Mouse (Mus musculus) limb, embryonic 14.5 days (tissue): ENCODE data around the gene D2hgdh. TPM values are rescaled to one million over a fixed set of nuclear protein-coding genes. Genes with fewer than 3 reads are reported as not detected.
"Not testable (repeated sequence)": the region's sequence is repeated elsewhere in the genome, so short reads cannot be mapped to it uniquely, and the experiment has no call there.

Source experiments
- ATAC-seq: fragments of 200-750 bp; cut with Nextera tagmentation; 2 replicates; pipeline ENCODE4 v1.8.0; 2017; ENCODE audit warnings: low read depth, moderate number of reproducible peaks, moderate TSS enrichment; ENCODE audit not compliant: low FRiP score
- DNase-seq: peaks from one replicate; pipeline ENCODE4 v3.0.0-alpha.2; 2015; ENCODE audit warnings: low spot score
- H3K27ac ChIP-seq: fragments of 300-500 bp; sonication (generic); replicated peaks from 2 replicates; pipeline ENCODE4 v1.5.1; 2014; ENCODE audit warnings: low read depth, mild to moderate bottlenecking, low read length, moderate library complexity, mixed read lengths
- H3K27me3 ChIP-seq: fragments of 300-500 bp; sonication (generic); 2 replicates; pipeline ENCODE4 v1.6.1; 2014; ENCODE audit warnings: low read length, mixed read lengths; ENCODE audit not compliant: control insufficient read depth, insufficient read depth
- H3K36me3 ChIP-seq: fragments of 300-500 bp; sonication (generic); 2 replicates; pipeline ENCODE4 v1.6.1; 2014; ENCODE audit warnings: mild to moderate bottlenecking, low read length, moderate library complexity, mixed read lengths; ENCODE audit not compliant: control insufficient read depth, insufficient read depth
- H3K4me1 ChIP-seq: fragments of 300-500 bp; sonication (generic); 2 replicates; pipeline ENCODE4 v1.6.1; 2014; ENCODE audit warnings: antibody characterized with exemption, low read length, mixed read lengths; ENCODE audit not compliant: control insufficient read depth, insufficient read depth
- H3K4me2 ChIP-seq: fragments of 300-500 bp; sonication (generic); replicated peaks from 2 replicates; pipeline ENCODE4 v1.6.1; 2014; ENCODE audit warnings: low read depth, mild to moderate bottlenecking, low read length, moderate library complexity; ENCODE audit not compliant: severe bottlenecking
- H3K4me3 ChIP-seq: fragments of 300-500 bp; sonication (generic); replicated peaks from 2 replicates; pipeline ENCODE4 v1.5.1; 2014; ENCODE audit warnings: low read length
- H3K9ac ChIP-seq: fragments of 300-500 bp; sonication (generic); 2 replicates; pipeline ENCODE4 v1.6.1; 2014; ENCODE audit warnings: mild to moderate bottlenecking, low read depth, low read length, moderate library complexity; ENCODE audit not compliant: severe bottlenecking
- H3K9me3 ChIP-seq: fragments of 300-500 bp; sonication (generic); 2 replicates; pipeline ENCODE4 v1.6.1; 2016; ENCODE audit warnings: low read length; ENCODE audit not compliant: control insufficient read depth
- POLR2A ChIP-seq: fragments of 200-500 bp; IDR thresholded peaks from 2 replicates; pipeline ENCODE4 v1.8.0; 2012; ENCODE audit warnings: inconsistent platforms, mild to moderate bottlenecking, moderate library complexity, borderline replicate concordance; ENCODE audit not compliant: insufficient read depth, insufficient read length; ENCODE audit errors: extremely low read depth
- WGBS: fragments of 180-500 bp; shearing (Covaris S2); extraction: QIAGEN DNeasy Blood & Tissue Kit; methylation state at CpG from one replicate; pipeline ENCODE4 v1.1.7; 2014; 5-methylcytosine and 5-hydroxymethylcytosine counted together
- polyA plus RNA-seq, 2 experiments: library from polyadenylated mRNA; depleted of rRNA in 1 of 2; stranded (reverse) in 1 of 2; unstranded in 1 of 2; fragments of >200 nt; fragmentation: Nextera tagmentation in 1 of 2; extraction: Ambion mirVana in 1 of 2; gene quantifications; 2 replicates each; pipeline versions ENCODE4 v1.2.1 to v1.2.3; 2012 to 2014

D2hgdh gene
- polyA plus RNA-seq, 2 experiments = 13.2 to 25.1 TPM

GRCm38 (mm10) chr1:93836532-93836913, 11.8 kb downstream of the D2hgdh start:
- Histone ChIP-seq H3K27me3 (no peaks in the 10 kb centered on the region), H3K4me2 (no peak overlapping the region), H3K4me3 (no peak overlapping the region), H3K4me1 (no peaks in the 10 kb centered on the region), H3K27ac (no peak overlapping the region), H3K36me3 (peaks cover 36% of the 10 kb centered on the region), H3K9me3 (no peaks in the 10 kb centered on the region), H3K9ac (no peak overlapping the region)
- WGBS = 93% methylated on average over 2 of the region's 2 CpGs
- ATAC-seq (no peak), DNase-seq (no peak)
- TF ChIP-seq POLR2A = no peak

GRCm38 (mm10) chr1:93837335-93837734, 12.6 kb downstream of the D2hgdh start:
- Histone ChIP-seq H3K9me3 (no peaks in the 10 kb centered on the region), H3K4me2 (no peak overlapping the region), H3K27me3 (no peaks in the 10 kb centered on the region), H3K9ac (no peak overlapping the region), H3K27ac (no peak overlapping the region), H3K4me1 (no peaks in the 10 kb centered on the region), H3K36me3 (peaks cover 36% of the 10 kb centered on the region), H3K4me3 (no peak overlapping the region)
- TF ChIP-seq POLR2A = no peak
- no peak for ATAC-seq
- no peak for DNase-seq
- 93% methylated on average over 8 of the region's 8 CpGs for WGBS

- not testable (repeated sequence) for DNase-seq, ATAC-seq, H3K27me3 ChIP-seq, H3K9ac ChIP-seq, H3K4me2 ChIP-seq, H3K27ac ChIP-seq, H3K4me1 ChIP-seq, H3K4me3 ChIP-seq, H3K9me3 ChIP-seq
- WGBS = 84% methylated on average over 6 of the region's 8 CpGs
- peaks cover 36% of the 10 kb centered on the region for H3K36me3 ChIP-seq
Measured at GRCm38 (mm10) chr1:93838569-93838968, 13.9 kb downstream of the D2hgdh start.

GRCm38 (mm10) chr1:93845766-93846366, 21.2 kb downstream of the D2hgdh start:
- not testable (repeated sequence) for H3K4me2 ChIP-seq, DNase-seq, H3K4me1 ChIP-seq, H3K4me3 ChIP-seq, H3K9me3 ChIP-seq, H3K9ac ChIP-seq, H3K27me3 ChIP-seq, H3K36me3 ChIP-seq, H3K27ac ChIP-seq
- peak; percentile 57; the same call in 1 of the 2 replicates for ATAC-seq
- 40% methylated on average over 1 of the region's 3 CpGs for WGBS

- not testable (repeated sequence) for H3K27ac ChIP-seq, DNase-seq, ATAC-seq, H3K9me3 ChIP-seq, H3K9ac ChIP-seq, H3K4me1 ChIP-seq, H3K4me2 ChIP-seq, H3K4me3 ChIP-seq, H3K36me3 ChIP-seq, H3K27me3 ChIP-seq
- 90% methylated on average over 4 of the region's 4 CpGs for WGBS
Measured at GRCm38 (mm10) chr1:93855790-93856189, 31.1 kb downstream of the D2hgdh start.

- 73% methylated on average over 6 of the region's 6 CpGs for WGBS
- Histone ChIP-seq H3K27me3 (no peaks in the 10 kb centered on the region), H3K27ac (no peak overlapping the region), H3K9me3 (no peaks in the 10 kb centered on the region), H3K36me3 (no peaks in the 10 kb centered on the region), H3K4me1 (no peaks in the 10 kb centered on the region), H3K4me3 (no peak overlapping the region), H3K4me2 (no peak overlapping the region), H3K9ac (no peak overlapping the region)
- ATAC-seq (no peak), DNase-seq (no peak)
- no peak for TF ChIP-seq POLR2A
Measured at GRCm38 (mm10) chr1:93857370-93857769, 32.7 kb downstream of the D2hgdh start.
